Mouse (Mus musculus) small intestine, adult 2 months (tissue): ENCODE data around the gene Dedd2. TPM values are rescaled to one million over a fixed set of nuclear protein-coding genes. Genes with fewer than 3 reads are reported as not detected.

Source experiments
- H3K27ac ChIP-seq: fragments of 200-500 bp; 2 replicates; pipeline ENCODE4 v1.5.1; 2012; ENCODE audit warnings: low read depth, low read length, control low read depth, inconsistent platforms; ENCODE audit not compliant: insufficient read depth
- H3K27me3 ChIP-seq: fragments of 200-500 bp; 2 replicates; pipeline ENCODE4 v1.6.1; 2012; ENCODE audit warnings: mild to moderate bottlenecking, moderate library complexity, low read length, inconsistent platforms; ENCODE audit not compliant: control insufficient read depth, insufficient read depth
- H3K36me3 ChIP-seq: fragments of 200-500 bp; 2 replicates; pipeline ENCODE4 v1.6.1; 2012; ENCODE audit warnings: mild to moderate bottlenecking, low read length, control low read depth, inconsistent platforms; ENCODE audit not compliant: control insufficient read depth, insufficient read depth
- H3K4me1 ChIP-seq: fragments of 200-500 bp; 2 replicates; pipeline ENCODE4 v1.6.1; 2012; ENCODE audit warnings: low read length, inconsistent platforms, mixed read lengths; ENCODE audit not compliant: control insufficient read depth, insufficient read depth, insufficient read length
- H3K4me3 ChIP-seq: fragments of 200-500 bp; 2 replicates; pipeline ENCODE4 v1.5.1; 2012; ENCODE audit warnings: low read depth, mild to moderate bottlenecking, control low read depth, inconsistent platforms, low read length, moderate library complexity
- CTCF ChIP-seq: fragments of 200-500 bp; IDR thresholded peaks from 2 replicates; pipeline ENCODE4 v1.5.1; 2012; ENCODE audit warnings: low read depth, mild to moderate bottlenecking, control low read depth, inconsistent platforms, low read length, moderate library complexity, mixed read lengths; ENCODE audit not compliant: insufficient replicate concordance, insufficient read length; ENCODE audit errors: extremely low read depth
- POLR2A ChIP-seq: fragments of 200-500 bp; IDR thresholded peaks from 2 replicates; pipeline ENCODE4 v1.6.1; 2012; ENCODE audit warnings: low read depth, mild to moderate bottlenecking, control low read depth, inconsistent platforms, low read length, moderate library complexity
- WGBS: fragments of 180-500 bp; shearing (Covaris S2); methylation state at CpG from one replicate; pipeline ENCODE4 v1.1.7; 2018; 5-methylcytosine and 5-hydroxymethylcytosine counted together
- polyA plus RNA-seq: library from polyadenylated mRNA; depleted of rRNA; stranded (reverse); fragments of >200 nt; gene quantifications from 2 replicates; pipeline ENCODE4 v1.2.3, GENCODE M21; 2012

Gene Dedd2
- polyA plus RNA-seq, 1 experiment: 135 TPM

GRCm38 (mm10) chr7:25190806-25191205 lies 29.6 kb downstream of the Dedd2 start:
- H3K4me3 ChIP-seq: no peak overlapping the region
- H3K4me1 ChIP-seq: no peaks in the 10 kb centered on the region
- 61% methylated on average over 11 of the region's 11 CpGs for WGBS
- TF ChIP-seq POLR2A (no peak), CTCF (no peak)
- H3K27me3 ChIP-seq: no peaks in the 10 kb centered on the region
- no peaks in the 10 kb centered on the region for H3K36me3 ChIP-seq
- H3K27ac ChIP-seq: no peak overlapping the region

- TF ChIP-seq CTCF (peak; percentile 92; the same call in 1 of the 2 replicates), POLR2A (no peak)
- Histone ChIP-seq H3K36me3 (no peaks in the 10 kb centered on the region), H3K27me3 (peaks cover 2% of the 10 kb centered on the region; the same call in 1 of the 2 replicates), H3K4me3 (no peak overlapping the region), H3K4me1 (no peaks in the 10 kb centered on the region), H3K27ac (no peak overlapping the region)
- 31% methylated on average over 21 of the region's 21 CpGs for WGBS
Measured at GRCm38 (mm10) chr7:25187662-25188650, 32.5 kb downstream of the Dedd2 start.

GRCm38 (mm10) chr7:25184091-25184490 lies 36.3 kb downstream of the Dedd2 start:
- peaks cover 1% of the 10 kb centered on the region for H3K4me1 ChIP-seq
- peaks cover 35% of the 10 kb centered on the region for H3K27me3 ChIP-seq
- TF ChIP-seq POLR2A (no peak), CTCF (no peak)
- no peak overlapping the region for H3K27ac ChIP-seq
- H3K36me3 ChIP-seq: no peaks in the 10 kb centered on the region
- WGBS: 71% methylated on average over 6 of the region's 6 CpGs
- no peak overlapping the region for H3K4me3 ChIP-seq

GRCm38 (mm10) chr7:25181814-25182213 lies 38.6 kb downstream of the Dedd2 start:
- TF ChIP-seq POLR2A: no peak
- TF ChIP-seq CTCF: no peak
- H3K36me3 ChIP-seq: no peaks in the 10 kb centered on the region
- H3K27ac ChIP-seq: no peak overlapping the region
- 12% methylated on average over 21 of the region's 21 CpGs for WGBS
- peaks cover 5% of the 10 kb centered on the region for H3K4me1 ChIP-seq
- peak overlapping the region; percentile 6; the same call in 1 of the 2 replicates for H3K4me3 ChIP-seq
- H3K27me3 ChIP-seq: peaks cover 56% of the 10 kb centered on the region

- H3K36me3 ChIP-seq: no peaks in the 10 kb centered on the region
- no peak overlapping the region for H3K27ac ChIP-seq
- H3K27me3 ChIP-seq: peaks cover 59% of the 10 kb centered on the region
- 3% methylated on average over 15 of the region's 15 CpGs for WGBS
- peaks cover 5% of the 10 kb centered on the region for H3K4me1 ChIP-seq
- TF ChIP-seq CTCF (peak; percentile 72; the same call in 1 of the 2 replicates), POLR2A (no peak; the same call in 1 of the 2 replicates)
- peak overlapping the region; percentile 6; the same call in 1 of the 2 replicates for H3K4me3 ChIP-seq
Measured at GRCm38 (mm10) chr7:25181331-25181790, 39.1 kb downstream of the Dedd2 start.

- no peak overlapping the region for H3K27ac ChIP-seq
- H3K4me3 ChIP-seq: no peak overlapping the region
- TF ChIP-seq POLR2A (no peak), CTCF (no peak)
- WGBS: 14% methylated on average over 6 of the region's 6 CpGs
- H3K36me3 ChIP-seq: no peaks in the 10 kb centered on the region
- H3K4me1 ChIP-seq: peaks cover 5% of the 10 kb centered on the region
- peaks cover 61% of the 10 kb centered on the region for H3K27me3 ChIP-seq
Measured at GRCm38 (mm10) chr7:25180512-25180911, 39.9 kb downstream of the Dedd2 start.

- H3K36me3 ChIP-seq: no peaks in the 10 kb centered on the region
- peak within 1 kb of the TSS; percentile 54 for H3K4me3 ChIP-seq
- 1% methylated on average over 50 of the region's 56 CpGs for WGBS
- H3K27me3 ChIP-seq: peaks cover 61% of the 10 kb centered on the region
- no peak within 1 kb of the TSS for H3K27ac ChIP-seq
- TF ChIP-seq CTCF: no peak
- TF ChIP-seq POLR2A: no peak
- peaks cover 5% of the 10 kb centered on the region for H3K4me1 ChIP-seq
Measured at GRCm38 (mm10) chr7:25179606-25180161, 40.7 kb downstream of the Dedd2 start, which contains the start of gene Pou2f2. Pou2f2 (minus strand) TSS chr7:25179726.
